Mouse (Mus musculus) liver, embryonic 11.5 days (tissue): Measurements from ENCODE around the gene Rap1gap. TPM values are rescaled to one million over a fixed set of nuclear protein-coding genes. Genes with fewer than 3 reads are reported as not detected.

Source experiments
- ATAC-seq: fragments of 200-750 bp; cut with Nextera tagmentation; replicated peaks from 2 replicates; pipeline ENCODE4 v1.8.0; 2017; ENCODE audit warnings: moderate number of reproducible peaks, mild to moderate bottlenecking, moderate TSS enrichment, moderate library complexity; ENCODE audit not compliant: low FRiP score
- DNase-seq: peaks from one replicate; pipeline ENCODE4 v3.0.0-alpha.2; 2017; ENCODE audit warnings: low spot score
- H3K27ac ChIP-seq: fragments of 300-500 bp; sonication (generic); 2 replicates; pipeline ENCODE4 v1.5.1; 2014; ENCODE audit warnings: mild to moderate bottlenecking, low read depth, low read length, control low read depth
- H3K27me3 ChIP-seq: fragments of 300-500 bp; sonication (generic); replicated peaks from 2 replicates; pipeline ENCODE4 v1.6.1; 2014; ENCODE audit warnings: low read length, mixed read lengths; ENCODE audit not compliant: control insufficient read depth, insufficient read depth
- H3K36me3 ChIP-seq: fragments of 300-500 bp; sonication (generic); 2 replicates; pipeline ENCODE4 v1.6.1; 2014; ENCODE audit warnings: mild to moderate bottlenecking, low read length, moderate library complexity, mixed read lengths; ENCODE audit not compliant: control insufficient read depth, insufficient read depth
- H3K4me1 ChIP-seq: fragments of 300-500 bp; sonication (generic); replicated peaks from 2 replicates; pipeline ENCODE4 v1.6.1; 2014; ENCODE audit warnings: low read length, mixed read lengths; ENCODE audit not compliant: control insufficient read depth, insufficient read depth
- H3K4me2 ChIP-seq: fragments of 300-500 bp; sonication (generic); 2 replicates; pipeline ENCODE4 v1.6.1; 2014; ENCODE audit warnings: mild to moderate bottlenecking, control low read depth, moderate library complexity
- H3K4me3 ChIP-seq: fragments of 300-500 bp; sonication (generic); 2 replicates; pipeline ENCODE4 v1.5.1; 2014; ENCODE audit warnings: low read depth, low read length, control low read depth
- H3K9ac ChIP-seq: fragments of 300-500 bp; sonication (generic); 2 replicates; pipeline ENCODE4 v1.6.1; 2014; ENCODE audit warnings: low read depth, low read length, control low read depth
- H3K9me3 ChIP-seq: fragments of 300-500 bp; sonication (generic); 2 replicates; pipeline ENCODE4 v1.6.1; 2016; ENCODE audit warnings: low read length, inconsistent platforms, mixed read lengths; ENCODE audit not compliant: control insufficient read depth
- WGBS: fragments of 180-500 bp; shearing (Covaris S2); extraction: QIAGEN DNeasy Blood & Tissue Kit; methylation state at CpG from one replicate; pipeline ENCODE4 v1.1.7; 2014; 5-methylcytosine and 5-hydroxymethylcytosine counted together
- polyA plus RNA-seq: library from polyadenylated mRNA; unstranded; fragments of >200 nt; fragmentation: Nextera tagmentation; extraction: Ambion mirVana; gene quantifications from 2 replicates; pipeline ENCODE4 v1.2.1, GENCODE M21; 2014

Gene Rap1gap
- polyA plus RNA-seq = 3.2 and 4.1 TPM in 2 replicates

- Histone ChIP-seq H3K4me2 (peak within 1 kb of the TSS; percentile 86), H3K27me3 (peaks cover 48% of the 10 kb centered on the region), H3K4me3 (peak within 1 kb of the TSS; percentile 54), H3K9me3 (no peaks in the 10 kb centered on the region), H3K36me3 (no peaks in the 10 kb centered on the region), H3K27ac (no peak within 1 kb of the TSS), H3K9ac (peak within 1 kb of the TSS; percentile 34; the same call in 1 of the 2 replicates), H3K4me1 (peaks cover 8% of the 10 kb centered on the region; the same call in 1 of the 2 replicates)
- ATAC-seq = no peak
- DNase-seq = peak; percentile 52
- under 1% methylated on average over 35 of the region's 44 CpGs for WGBS
Observed at GRCm38 (mm10) chr4:137664433-137664979, at the start of gene Rap1gap. Rap1gap (plus strand) TSS chr4:137664726.

GRCm38 (mm10) chr4:137622847-137623246, 41.7 kb upstream of the Rap1gap start:
- H3K27me3 ChIP-seq = no peaks in the 10 kb centered on the region
- H3K9ac ChIP-seq = no peak overlapping the region
- H3K36me3 ChIP-seq = peaks cover 37% of the 10 kb centered on the region
- H3K4me1 ChIP-seq = no peaks in the 10 kb centered on the region
- WGBS = 88% methylated on average over 8 of the region's 8 CpGs
- no peak overlapping the region for H3K4me3 ChIP-seq
- H3K4me2 ChIP-seq = no peak overlapping the region
- no peak overlapping the region for H3K27ac ChIP-seq
- ATAC-seq (no peak), DNase-seq (no peak)
- H3K9me3 ChIP-seq = no peaks in the 10 kb centered on the region

GRCm38 (mm10) chr4:137627476-137628235, 36.9 kb upstream of the Rap1gap start:
- Histone ChIP-seq H3K9me3 (no peaks in the 10 kb centered on the region), H3K4me1 (no peaks in the 10 kb centered on the region), H3K36me3 (peaks cover 61% of the 10 kb centered on the region), H3K4me2 (no peak overlapping the region), H3K27me3 (no peaks in the 10 kb centered on the region), H3K4me3 (no peak overlapping the region), H3K27ac (no peak overlapping the region), H3K9ac (no peak overlapping the region)
- ATAC-seq (no peak), DNase-seq (no peak)
- 85% methylated on average over 8 of the region's 8 CpGs for WGBS

GRCm38 (mm10) chr4:137628400-137628799, 36.1 kb upstream of the Rap1gap start:
- Histone ChIP-seq H3K9ac (no peak overlapping the region), H3K4me2 (no peak overlapping the region), H3K4me3 (no peak overlapping the region), H3K27me3 (no peaks in the 10 kb centered on the region), H3K27ac (no peak overlapping the region), H3K4me1 (no peaks in the 10 kb centered on the region), H3K9me3 (no peaks in the 10 kb centered on the region), H3K36me3 (peaks cover 59% of the 10 kb centered on the region)
- DNase-seq (no peak), ATAC-seq (no peak)
- 88% methylated on average over 6 of the region's 6 CpGs for WGBS

GRCm38 (mm10) chr4:137629354-137629753, 35.2 kb upstream of the Rap1gap start:
- no peak for ATAC-seq
- H3K27ac ChIP-seq = no peak overlapping the region
- no peaks in the 10 kb centered on the region for H3K4me1 ChIP-seq
- DNase-seq = no peak
- H3K36me3 ChIP-seq = peaks cover 57% of the 10 kb centered on the region
- H3K27me3 ChIP-seq = no peaks in the 10 kb centered on the region
- WGBS = 88% methylated on average over 7 of the region's 7 CpGs
- H3K9ac ChIP-seq = no peak overlapping the region
- H3K9me3 ChIP-seq = no peaks in the 10 kb centered on the region
- no peak overlapping the region for H3K4me3 ChIP-seq
- H3K4me2 ChIP-seq = no peak overlapping the region

- 80% methylated on average over 2 of the region's 2 CpGs for WGBS
Observed at GRCm38 (mm10) chr4:137630153-137630552, 34.4 kb upstream of the Rap1gap start.

GRCm38 (mm10) chr4:137631596-137631995, 32.9 kb upstream of the Rap1gap start:
- Histone ChIP-seq H3K4me1 (no peaks in the 10 kb centered on the region), H3K27me3 (no peaks in the 10 kb centered on the region), H3K9me3 (no peaks in the 10 kb centered on the region), H3K27ac (no peak overlapping the region), H3K4me3 (no peak overlapping the region), H3K4me2 (no peak overlapping the region), H3K36me3 (peaks cover 61% of the 10 kb centered on the region), H3K9ac (no peak overlapping the region)
- 76% methylated on average over 3 of the region's 3 CpGs for WGBS
- ATAC-seq (no peak), DNase-seq (no peak)

More at GRCm38 (mm10) chr4:137630153-137630552, 34.4 kb upstream of the Rap1gap start:
- DNase-seq = no peak
- H3K27me3 ChIP-seq = no peaks in the 10 kb centered on the region
- no peak for ATAC-seq
- H3K27ac ChIP-seq = no peak overlapping the region
- H3K9me3 ChIP-seq = no peaks in the 10 kb centered on the region
- H3K36me3 ChIP-seq = peaks cover 54% of the 10 kb centered on the region
- H3K9ac ChIP-seq = no peak overlapping the region
- no peak overlapping the region for H3K4me2 ChIP-seq
- no peak overlapping the region for H3K4me3 ChIP-seq
- H3K4me1 ChIP-seq = no peaks in the 10 kb centered on the region

- Histone ChIP-seq H3K4me2 (no peak overlapping the region), H3K27me3 (no peaks in the 10 kb centered on the region), H3K4me3 (no peak overlapping the region), H3K36me3 (peaks cover 63% of the 10 kb centered on the region), H3K4me1 (no peaks in the 10 kb centered on the region), H3K27ac (no peak overlapping the region), H3K9me3 (no peaks in the 10 kb centered on the region), H3K9ac (no peak overlapping the region)
- no peak for DNase-seq
- ATAC-seq = no peak
- WGBS = 81% methylated on average over 4 of the region's 4 CpGs
Observed at GRCm38 (mm10) chr4:137633394-137633793, 31.1 kb upstream of the Rap1gap start.

GRCm38 (mm10) chr4:137636597-137636996, 27.9 kb upstream of the Rap1gap start:
- WGBS = 89% methylated on average over 3 of the region's 3 CpGs
- Histone ChIP-seq H3K36me3 (peaks cover 56% of the 10 kb centered on the region), H3K9ac (no peak overlapping the region), H3K9me3 (no peaks in the 10 kb centered on the region), H3K27ac (no peak overlapping the region), H3K4me2 (no peak overlapping the region), H3K27me3 (no peaks in the 10 kb centered on the region), H3K4me3 (no peak overlapping the region), H3K4me1 (peaks cover 4% of the 10 kb centered on the region; the same call in 1 of the 2 replicates)
- ATAC-seq = no peak
- no peak for DNase-seq
